Mouse (Mus musculus) heart, postnatal 0 days (tissue): Measurements from ENCODE around the gene Pdlim7.

Source experiments
- CTCF ChIP-seq: IDR thresholded peaks from 2 replicates; pipeline ENCODE4 v1.5.1; 2016; ENCODE audit warnings: antibody characterized with exemption, control low read depth, low read depth
- EP300 ChIP-seq: IDR thresholded peaks from 2 replicates; pipeline ENCODE4 v1.6.1; 2016; ENCODE audit warnings: antibody characterized with exemption, low read depth

- TF ChIP-seq CTCF (no peak), EP300 (no peak)
Observed at GRCm38 (mm10) chr13:55465184-55465583, 48.3 kb downstream of the Pdlim7 start.
